Mouse (Mus musculus): ENCODE data around the gene Ap1s1.

Gene Ap1s1

DNA sequence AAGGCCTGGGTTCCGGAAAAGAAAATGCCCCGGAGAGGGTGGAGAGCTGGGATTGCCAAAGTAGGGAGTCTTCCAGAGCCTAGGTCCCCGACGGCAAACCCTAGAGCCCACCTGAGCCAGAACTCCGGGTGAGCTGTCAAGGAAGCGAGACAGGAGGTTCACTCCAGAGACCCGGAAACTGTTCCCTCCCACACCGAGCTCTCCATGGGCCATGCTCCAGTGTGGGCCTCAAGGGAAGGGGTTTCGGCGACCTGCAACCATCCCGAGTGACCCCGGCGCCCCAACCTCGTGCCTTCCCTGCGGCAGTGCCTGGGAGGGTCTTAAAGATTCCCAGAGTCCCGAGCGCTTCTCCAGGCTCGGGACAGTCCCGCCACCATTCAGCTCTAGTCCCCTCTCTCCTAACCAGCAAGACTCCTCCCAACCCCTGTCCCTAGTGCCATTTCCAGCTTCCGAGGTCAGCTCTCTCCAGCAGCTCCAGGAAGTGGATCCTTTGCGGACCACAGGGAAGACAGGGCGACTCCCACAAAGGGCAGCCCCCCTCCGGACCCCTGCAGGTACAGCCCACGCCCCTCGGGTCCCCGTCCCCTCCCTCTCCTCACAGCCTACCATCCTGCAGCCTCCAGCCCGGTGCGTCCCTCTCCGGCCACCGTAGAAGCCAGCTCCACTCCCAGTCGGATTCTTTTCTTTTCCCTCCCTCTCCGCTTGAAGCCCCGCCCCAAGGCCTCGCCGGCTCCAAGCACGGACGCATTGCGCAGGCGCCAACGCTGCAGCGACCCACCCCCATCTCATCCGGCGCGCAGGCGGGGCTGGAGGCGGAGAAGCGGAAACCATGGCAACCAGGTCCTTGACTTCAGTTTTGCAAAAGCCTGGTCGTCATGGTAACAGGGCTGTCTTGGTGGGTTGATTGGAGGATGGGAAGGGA is at the start of gene Ap1s1:
Gene Ap1s1 (minus strand): TSS at position 734 of the 922 bp plus-strand sequence.
- DNase-seq: peak; percentile 99

DNA sequence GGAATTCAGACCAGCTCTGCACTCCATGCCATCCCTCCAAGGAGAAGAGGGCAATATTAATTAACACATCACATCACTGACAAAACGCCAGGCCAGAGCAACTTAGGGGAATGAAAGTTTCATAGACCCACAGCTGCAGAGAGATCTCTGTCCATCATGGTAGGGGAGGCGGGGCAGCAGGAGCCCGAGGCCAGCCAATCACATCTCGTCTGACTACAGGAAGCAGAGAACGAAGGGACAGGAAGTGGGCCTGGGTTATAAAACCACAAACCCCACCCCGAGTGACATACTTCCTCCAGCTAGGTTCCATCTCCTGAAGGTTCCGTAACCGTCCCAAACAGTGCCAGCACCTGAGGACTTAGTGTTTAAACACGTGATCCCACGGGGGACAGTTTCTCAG is 49.2 kb upstream of the Ap1s1 start:
- no peak for DNase-seq

DNA sequence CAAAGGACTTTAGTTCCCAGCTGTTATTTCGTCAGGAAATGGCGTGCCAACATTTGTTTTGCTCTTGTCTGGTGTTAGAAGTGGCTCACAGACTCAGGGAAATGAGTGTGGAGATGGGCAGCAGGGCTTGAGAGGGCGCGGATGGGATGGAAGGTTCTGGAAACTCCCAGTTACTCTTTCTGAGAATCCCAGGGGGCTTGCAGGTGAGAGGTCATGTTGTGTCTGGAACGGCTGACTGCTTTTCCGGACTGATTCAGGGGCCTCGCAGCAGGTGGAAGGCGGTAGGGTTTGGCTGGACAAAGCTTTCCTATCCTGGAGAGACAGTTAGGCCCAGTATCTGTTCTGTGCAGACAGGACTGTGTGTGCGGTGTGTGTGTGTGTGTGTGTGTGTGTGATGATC is 47.8 kb upstream of the Ap1s1 start:
- no peak for DNase-seq

DNA sequence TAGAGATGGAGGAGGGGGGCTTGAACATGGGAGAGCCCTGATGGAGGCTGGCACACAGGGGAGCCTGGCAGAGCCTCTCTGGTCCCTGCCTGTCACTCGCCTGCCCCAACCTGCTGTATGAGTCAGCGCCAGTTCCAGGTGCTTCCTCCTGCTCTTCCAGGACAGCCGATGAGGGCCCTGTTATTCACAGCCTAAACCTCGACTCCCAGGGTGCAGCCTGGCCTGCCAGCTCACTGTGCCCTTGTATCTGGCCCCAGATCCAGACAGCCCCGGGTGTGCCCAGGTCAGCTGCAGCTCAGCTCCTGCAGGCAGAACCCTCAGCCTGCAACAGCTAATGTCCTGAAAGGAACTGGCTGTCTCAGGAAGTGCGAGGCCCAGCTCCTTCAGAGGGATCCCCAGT is 45.6 kb upstream of the Ap1s1 start:
- DNase-seq: no peak

DNA sequence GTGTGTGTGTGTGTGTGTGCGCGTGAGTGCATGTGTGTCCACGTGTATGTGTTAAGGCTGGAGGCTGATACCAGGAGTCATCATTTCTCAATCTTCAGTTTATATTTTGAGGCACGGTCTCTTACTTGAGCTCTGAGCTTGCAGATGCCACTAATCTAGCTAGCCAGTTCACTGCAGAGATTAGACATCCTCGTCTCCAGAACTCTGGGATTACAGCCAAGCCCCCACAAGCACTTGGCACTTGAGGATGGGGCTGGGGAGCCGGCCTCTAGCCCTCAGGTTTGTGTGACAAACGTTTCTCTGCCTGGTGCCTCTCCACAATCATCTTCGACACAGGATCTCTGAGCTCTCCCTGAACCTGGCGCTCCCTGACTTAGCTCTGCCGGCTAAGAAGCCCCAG is 44.9 kb upstream of the Ap1s1 start:
- no peak for DNase-seq

DNA sequence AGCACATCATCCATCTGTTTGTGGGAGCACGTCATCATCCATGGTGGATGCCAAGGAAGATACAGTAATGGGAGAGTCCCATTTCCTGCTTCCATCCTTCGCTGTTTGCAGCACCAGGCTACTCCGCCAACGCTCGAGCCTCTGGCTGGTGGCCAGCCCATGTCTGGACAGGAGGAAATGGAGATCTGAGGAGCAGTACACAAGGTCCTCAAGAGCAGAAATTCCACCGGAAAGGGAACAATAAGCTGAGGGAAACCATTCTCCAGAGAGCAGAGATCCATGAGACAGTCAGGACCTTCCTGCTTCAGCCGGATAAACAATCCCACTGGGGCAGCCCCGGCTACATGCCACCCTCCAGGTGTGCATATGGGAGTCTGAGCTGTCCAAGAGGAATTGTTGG is 41.5 kb upstream of the Ap1s1 start:
- no peak for DNase-seq

DNA sequence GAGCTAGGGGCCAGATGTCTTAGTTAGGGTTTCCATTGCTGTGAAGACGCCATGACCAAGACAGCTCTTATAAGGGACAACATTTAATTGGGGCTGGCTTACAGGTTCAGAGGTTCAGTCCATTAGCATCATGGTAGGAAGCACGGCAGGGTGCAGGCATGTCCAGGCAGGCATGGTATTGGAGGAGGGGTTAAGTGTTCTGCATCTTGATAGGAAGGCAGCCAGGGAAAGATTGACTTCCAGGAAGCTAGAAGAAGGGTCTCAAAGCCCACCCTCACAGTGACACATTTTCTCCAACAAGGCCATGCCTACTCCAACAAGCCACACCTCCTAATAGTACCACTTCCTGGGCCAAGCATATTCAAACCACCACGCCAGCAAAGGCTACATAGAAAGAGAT is 39.8 kb upstream of the Ap1s1 start:
- no peak for DNase-seq

DNA sequence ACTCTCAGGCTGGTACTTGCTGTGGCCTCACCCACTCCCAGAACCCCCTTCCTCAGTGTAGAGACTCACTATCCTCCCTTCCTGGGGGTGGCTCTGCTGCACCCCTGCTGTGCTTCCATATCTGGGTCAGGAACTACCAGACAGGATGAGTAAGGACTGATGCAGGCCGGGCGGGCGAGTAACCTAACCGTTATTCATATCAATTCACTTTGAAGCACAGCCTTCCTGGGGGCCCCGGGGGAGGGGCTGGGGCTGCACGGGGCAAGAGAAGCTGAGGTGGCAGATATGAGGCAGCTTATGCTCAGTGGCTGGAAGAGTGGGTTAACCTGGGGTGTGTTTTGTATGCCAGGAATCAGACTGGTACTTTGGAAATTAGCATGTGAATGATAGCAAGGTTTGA is 39.1 kb upstream of the Ap1s1 start:
- DNase-seq: no peak

DNA sequence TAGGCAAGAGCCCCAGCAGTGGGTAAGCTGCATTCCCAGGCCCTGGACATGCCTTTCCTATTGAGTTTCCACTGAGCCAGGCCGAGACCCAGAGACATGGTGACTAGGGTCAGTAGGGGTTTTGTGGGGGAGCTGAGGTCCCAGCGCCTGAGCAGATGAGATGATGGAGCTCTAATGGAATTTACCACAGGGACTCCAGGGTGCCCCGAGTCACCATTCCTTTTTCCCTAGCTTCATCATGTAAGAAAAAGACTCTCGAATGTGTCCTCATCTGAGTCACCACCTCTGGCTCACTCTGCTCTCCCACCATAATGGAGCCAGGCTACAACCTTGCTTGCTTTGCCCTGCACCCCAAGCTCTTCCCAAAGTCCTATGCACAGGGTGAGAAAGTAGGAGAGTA is 37.1 kb upstream of the Ap1s1 start:
- no peak for DNase-seq

DNA sequence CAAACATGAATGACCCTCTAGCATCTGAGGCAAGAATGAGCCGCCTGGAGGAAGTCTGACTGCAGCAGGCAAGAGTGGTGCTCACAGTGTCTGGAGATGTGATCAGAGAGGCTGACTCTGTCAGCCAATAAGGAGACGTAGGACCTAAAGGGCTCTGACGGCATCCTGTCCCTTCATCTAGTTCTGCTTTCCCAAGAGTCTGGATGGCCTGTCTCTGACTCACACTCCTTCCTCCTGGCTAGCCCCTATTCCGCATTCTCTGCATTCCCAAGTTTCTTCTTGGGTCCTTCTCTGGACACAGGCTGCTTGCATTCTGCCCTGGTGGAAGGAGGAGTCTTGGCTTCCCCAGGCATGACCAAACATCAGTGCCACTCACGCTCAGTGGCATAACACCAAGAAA is 33.9 kb upstream of the Ap1s1 start:
- no peak for DNase-seq

DNA sequence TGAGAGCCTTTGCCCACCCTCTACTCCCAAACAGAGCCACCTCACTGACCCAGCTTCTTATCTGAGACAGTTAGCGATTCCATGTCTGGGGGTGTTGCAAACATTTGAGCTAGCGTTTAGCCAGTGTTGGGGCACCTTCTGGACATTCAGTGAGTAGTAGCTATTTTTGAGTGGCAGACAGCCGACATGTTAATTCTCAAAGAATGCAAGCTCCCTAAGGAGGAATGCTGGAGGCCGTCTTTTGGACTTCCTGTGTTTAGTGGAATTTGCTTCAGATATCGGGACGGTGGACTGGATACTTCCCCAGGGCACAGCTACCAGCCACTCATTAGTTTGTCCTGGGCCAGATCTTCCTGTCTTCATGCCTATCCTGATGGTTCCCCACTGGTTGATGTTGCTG is 32.7 kb upstream of the Ap1s1 start:
- DNase-seq: no peak

DNA sequence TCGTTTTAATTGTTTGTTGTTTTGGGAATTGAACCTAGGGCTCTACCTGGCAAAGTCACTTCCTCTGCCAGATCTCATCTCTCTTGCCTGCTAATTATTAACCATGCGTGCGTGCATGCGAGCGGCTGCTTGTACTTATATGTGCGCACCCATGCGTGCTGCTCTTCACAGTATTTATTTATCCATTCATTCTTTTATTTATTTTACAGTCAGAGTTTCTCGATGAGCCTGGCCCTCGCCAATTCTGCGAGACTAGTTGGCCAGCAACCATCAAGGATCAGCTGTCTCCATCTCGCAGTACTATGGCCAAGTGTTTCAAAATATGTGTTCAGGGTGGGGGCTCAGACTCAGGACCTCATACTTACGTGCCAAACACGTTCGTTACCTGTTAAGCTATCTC is 32.1 kb upstream of the Ap1s1 start:
- no peak for DNase-seq

DNA sequence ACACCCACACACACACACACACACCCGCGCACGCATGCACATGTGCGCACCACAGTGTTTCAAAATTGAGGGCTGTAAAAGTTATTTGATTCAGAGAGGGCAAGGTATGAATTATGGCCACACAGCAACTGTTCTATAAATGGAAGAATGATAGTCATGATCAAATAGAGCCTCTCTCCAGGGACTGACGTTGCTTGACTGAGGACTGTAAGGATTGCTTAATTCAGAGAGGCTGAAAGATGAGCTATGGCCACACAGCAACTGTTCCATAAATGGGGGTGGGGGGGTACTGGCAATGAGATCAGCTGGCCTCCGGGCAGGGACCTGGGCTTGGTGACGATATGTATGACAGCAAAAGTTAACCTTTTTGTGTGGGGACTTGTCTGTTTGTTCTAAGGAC is 31.3 kb upstream of the Ap1s1 start:
- no peak for DNase-seq

DNA sequence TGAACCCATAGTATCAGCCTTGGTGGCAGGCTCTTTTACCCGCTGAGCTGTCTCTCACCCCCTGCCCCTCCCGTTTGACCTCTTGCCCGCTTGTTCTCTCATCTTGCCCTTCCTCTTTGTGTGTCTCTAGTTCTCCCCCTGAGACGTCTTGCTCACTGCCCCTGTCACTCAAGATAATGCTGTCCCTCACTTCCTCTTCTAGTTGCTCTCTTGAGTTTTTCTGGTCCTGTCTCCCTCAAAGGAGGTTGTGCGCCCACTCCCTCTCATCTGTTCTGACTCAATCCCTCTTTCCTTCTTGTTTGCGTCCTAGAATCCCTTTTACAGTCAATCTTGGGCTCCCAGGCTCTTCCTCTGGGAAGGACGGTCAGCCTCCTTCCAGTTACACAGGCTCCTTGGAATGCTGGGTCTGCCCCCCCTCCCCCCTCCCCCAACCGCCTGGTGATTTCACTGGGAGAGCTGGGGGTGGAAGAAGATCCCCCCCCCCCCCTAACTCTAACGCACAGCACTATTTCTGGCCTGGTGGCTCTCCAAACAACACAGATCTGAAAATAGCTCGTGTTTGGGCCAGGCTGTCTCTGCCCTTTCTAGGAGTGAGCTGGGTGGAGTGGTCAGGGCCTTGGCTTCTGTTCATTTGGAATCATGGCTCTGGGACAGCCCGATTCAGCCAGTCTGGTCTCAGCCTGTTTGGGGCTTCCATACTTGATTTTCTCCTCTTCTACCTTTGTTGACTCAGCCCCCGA is 30.4 kb upstream of the Ap1s1 start:
- no peak for DNase-seq

DNA sequence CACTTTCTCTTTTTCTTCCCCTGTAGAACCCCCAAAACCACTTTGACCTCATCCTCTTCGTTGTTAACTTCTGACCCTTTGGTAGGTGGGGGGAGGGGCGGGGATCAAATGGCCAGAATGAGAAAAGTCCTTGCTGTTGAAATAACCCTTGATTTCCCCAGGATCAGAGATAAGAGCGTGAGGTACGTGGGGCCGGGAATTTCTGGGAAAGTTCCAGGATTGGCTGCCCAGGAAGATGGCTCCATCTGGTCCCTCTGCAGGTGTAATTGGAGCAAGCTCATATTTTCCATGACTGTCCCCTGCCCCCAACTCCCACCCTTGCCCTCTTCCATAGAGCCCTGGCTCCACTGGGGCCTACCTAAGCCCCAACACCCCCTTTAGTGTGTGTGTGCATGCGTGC is 29.8 kb upstream of the Ap1s1 start:
- DNase-seq: no peak

DNA sequence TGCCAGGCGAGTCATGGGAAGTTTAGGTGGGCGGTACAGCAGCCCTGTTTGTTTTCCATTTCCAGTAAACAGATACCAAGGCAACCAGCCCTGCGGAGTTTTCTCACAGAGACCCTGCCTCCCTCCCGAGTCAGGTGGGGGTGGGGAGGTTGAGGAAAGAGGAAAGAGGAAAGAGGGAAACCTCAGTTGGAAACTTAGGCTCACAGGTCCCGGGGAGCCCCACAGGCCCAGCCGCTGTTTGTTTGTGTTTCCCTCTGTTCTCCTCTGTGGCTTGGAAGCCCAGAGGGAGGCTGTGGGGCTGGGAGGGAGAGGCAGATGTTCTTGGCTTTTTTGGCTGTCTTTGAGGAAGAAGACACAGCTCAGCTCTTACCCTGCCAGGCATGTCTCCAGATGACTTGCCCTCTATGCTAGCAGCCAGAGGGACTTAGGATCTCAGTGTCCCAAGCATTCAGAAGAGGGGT is 28.3 kb upstream of the Ap1s1 start:
- DNase-seq: no peak

DNA sequence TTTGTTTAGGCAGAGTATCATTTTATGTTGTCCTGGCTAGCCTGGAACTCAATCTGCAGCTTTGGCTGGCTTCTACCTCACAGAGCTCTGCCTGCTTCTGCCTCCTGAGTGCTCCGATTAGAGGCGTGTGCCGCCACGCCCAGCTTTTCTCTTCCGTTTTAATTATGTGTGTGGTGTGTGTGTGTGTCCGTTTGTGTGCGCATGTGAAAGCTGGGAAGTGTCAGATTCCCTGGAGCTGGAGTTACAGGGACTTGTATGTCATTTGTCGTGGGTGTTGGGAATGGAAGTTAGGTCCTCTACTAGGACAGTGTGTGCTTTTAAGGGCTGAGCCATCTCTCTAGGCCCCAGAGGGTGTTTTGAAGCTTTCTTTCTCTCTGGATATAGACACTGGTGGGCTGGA is 27.2 kb upstream of the Ap1s1 start:
- DNase-seq: no peak

DNA sequence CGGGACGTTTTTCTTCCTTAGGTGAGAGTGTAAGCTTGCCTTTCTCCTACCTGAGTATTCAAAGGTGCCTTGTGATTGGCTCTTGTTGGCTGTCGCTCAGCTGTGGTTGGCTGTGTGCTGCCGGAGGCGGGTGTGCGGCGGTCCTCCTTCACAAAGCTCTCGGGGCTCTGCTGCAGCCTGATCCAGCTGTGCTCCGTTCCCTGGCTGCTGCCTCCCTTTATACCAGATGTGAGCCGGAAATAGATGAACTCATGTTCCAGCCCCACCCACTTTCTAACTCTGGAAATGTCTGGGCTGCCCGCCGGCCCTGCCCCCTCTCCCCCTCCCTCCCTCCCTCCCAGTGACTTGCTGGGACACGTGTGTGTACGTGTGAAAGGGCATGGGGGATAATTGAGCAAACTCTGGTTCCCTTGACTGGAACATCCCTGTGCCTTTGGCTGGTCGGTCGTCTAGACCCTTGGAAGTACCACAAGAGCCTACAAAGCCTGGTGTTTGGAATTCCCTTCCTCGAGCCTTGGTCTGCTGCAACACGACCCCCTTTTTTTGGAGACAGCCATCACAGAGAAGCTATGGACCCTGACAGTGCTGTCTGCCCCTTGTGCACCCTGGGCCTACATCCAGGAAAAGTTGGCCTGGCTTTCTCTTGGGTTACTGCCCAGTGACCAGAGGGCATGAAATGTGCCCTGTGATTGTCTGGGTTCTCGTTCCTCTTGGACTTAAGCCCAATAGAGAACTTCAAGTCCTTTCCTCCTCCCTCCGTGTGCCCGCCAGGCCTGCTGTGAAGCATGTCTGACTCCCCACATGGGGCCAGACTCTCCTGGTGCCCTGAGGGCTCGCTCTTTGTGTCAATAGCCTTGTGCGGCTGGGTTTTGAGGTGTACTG is 26.4 kb upstream of the Ap1s1 start, which contains the start of gene Serpine1:
Gene Serpine1 (minus strand): TSS at position 190 of the 882 bp plus-strand sequence.
- peak; percentile 71 for DNase-seq

DNA sequence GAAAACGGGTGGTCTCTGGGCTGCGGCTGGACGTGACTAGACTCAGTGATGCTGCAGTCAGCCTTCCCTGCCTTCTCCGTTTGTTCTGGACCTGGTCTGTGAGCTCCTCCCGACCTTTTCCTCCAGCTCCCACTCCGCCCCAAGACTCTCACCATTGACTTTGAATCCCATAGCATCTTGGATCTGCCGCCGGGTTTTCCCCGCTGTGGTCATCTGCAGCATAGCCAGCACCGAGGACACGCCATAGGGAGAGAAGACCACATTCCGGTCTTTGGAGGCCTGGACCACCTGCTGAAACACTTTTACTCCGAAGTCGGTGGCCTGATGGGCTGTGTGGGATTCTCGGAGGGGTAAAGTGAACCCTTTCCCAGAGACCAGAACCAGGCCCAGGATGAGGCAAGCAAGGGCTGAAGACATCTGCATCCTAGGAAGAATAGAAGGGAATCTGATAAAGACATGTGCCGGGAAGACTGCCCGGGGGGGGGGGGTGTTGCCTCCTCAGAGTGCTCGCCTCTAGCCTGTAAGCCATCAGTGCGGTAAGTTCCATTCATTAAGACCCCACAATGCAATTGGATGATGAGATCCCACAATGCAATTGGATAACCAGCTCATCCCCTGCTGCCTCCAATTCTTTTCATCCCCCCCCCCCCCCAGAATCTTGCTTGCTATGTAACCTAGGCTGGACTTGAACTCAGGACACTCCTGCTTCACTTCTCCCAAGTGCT is 25.1 kb upstream of the Ap1s1 start:
- DNase-seq: no peak

DNA sequence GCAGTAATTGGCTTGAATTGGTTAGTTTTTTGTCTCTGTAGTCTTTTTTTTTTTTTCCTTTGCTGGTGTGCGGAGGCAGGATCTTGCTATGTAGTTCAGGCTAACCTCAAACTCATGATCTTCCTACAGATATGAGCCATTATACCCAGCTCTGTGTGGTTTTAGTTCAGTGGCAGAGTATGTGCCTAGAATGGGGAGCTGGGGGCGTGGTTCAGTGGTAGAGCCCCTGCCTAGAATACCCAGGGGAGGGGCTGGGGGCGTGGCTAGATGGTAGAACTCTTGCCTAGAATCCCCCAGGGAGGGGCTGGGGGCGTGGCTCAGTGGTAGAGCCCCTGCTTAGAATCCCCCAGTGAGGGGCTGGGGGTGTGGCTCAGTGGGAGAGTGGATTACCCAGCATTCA is 22.8 kb upstream of the Ap1s1 start:
- DNase-seq: peak; percentile 48

DNA sequence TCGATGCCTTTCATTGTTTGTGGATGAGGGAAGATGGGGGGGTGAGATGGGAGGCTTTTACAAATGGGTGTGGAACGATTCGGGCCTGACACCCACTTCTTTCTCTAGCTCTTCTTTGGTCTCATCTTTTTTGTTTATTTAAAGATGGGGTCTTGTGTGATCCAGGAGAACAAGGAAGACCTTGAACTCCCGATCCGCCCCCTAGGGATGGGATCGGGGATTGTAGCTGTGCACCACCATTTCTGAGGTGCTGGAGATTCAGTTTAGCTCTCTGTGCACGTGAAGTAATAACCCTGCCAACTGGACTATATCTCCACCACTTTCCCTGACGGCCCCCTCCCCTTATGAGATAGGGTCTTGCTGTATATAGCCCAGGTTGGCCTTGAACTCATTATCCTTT is 20.0 kb upstream of the Ap1s1 start:
- DNase-seq: no peak

DNA sequence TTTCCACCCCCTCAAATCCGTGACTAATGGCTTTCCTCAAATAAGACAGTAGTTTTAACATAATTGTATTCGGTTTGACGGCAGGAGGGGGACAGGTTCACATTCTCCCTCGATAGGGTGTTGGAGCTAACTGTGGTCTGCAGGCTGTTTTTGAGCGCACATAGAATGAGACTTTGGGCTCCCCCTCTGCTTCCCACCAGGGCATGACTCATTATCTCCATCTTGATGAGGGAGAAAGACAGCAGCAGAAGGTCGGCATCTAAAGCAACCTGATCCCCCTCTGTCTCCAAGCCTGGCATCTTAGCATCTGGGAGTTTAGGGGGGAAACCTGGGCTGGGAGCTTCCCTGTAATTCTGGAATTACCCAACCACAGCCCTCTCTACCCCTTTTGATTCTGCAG is 19.5 kb upstream of the Ap1s1 start:
- no peak for DNase-seq
